Mouse (Mus musculus): ENCODE data around the gene Aup1.
A peak's percentile ranks its signal among the peaks of the same experiment; 100 is the strongest.

Aup1 gene

GRCm38 (mm10) chr6:83069488-83070246, 15.3 kb downstream of the Aup1 start:
- no peak for DNase-seq (ENCODE audit: low read depth, low spot score)

- no peak for DNase-seq (ENCODE audit: low read depth, low spot score)
Observed at GRCm38 (mm10) chr6:83070247-83070310, 15.8 kb downstream of the Aup1 start, which contains the start of gene Tlx2. Gene Tlx2 (minus strand): TSS chr6:83070293.

DNA sequence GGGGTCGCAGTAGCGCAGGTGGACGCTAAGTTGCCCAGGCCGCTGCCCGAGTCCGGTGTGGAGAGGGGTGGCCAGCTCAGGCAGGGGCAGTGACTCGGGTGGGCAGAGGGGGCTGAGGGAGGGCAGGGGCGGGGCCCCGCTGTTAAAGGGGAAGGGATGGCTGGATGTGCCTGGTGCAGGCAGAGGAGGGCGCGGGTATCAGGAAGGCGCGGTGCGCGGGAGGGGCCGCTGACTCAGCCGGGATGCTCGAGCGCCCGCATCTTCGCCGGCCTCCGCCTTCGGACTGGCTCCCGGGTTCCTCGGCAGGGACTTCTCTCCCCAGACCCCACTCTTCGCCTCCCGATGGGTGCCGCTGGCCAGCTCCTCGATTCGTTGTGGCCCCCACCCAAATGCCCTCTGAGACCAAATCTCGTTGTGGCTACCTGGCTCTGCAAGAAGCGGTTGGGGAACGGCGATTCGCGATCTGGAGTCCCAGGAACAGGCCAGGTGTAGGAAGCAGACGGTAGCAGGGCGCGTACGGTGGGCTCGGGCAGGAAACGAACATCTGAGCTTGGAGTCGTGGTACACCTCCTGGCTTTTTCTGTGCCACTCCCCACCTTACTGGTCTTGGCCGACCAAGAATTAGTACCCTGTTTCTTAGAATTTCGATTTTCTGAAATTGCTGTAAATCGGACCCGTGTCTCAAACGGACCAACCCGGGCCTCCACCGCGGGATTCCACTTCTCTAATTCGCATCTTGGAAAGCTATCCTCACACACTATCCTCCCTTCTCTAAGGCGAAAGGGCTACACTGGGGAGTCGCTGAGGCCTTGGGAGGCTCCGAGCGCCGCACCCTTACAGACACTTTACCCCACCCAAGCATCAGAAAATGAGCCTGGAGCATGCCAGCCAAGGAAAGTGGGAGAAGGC, 16.2 kb downstream of the Aup1 start:
- DNase-seq (ENCODE audit: low read depth, low spot score) = peak; percentile 56

DNA sequence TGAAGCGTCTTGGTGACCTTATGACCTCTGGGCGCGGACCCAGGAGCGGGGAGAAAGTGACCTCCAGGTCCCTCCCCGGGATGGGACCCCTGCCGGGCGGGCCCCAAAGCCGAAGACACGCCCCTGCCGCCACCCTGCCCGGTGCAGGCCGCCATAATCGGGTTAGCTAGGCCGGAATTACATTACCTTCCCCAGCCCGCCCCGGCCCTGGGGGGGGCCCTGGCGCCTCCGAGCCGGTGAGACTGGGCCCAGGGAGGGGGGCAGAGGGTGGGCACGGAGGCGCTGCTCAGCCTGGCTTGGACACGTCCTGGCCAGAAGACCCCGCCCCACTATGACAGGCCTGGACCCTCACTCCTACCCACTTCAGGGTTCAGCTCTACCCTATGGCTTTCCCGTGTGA, 16.9 kb downstream of the Aup1 start:
- peak; percentile 64 for DNase-seq (ENCODE audit: low read depth, low spot score)

- DNase-seq (ENCODE audit: low read depth, low spot score) = no peak
Observed at GRCm38 (mm10) chr6:83074979-83075378, 20.7 kb downstream of the Aup1 start.

DNA sequence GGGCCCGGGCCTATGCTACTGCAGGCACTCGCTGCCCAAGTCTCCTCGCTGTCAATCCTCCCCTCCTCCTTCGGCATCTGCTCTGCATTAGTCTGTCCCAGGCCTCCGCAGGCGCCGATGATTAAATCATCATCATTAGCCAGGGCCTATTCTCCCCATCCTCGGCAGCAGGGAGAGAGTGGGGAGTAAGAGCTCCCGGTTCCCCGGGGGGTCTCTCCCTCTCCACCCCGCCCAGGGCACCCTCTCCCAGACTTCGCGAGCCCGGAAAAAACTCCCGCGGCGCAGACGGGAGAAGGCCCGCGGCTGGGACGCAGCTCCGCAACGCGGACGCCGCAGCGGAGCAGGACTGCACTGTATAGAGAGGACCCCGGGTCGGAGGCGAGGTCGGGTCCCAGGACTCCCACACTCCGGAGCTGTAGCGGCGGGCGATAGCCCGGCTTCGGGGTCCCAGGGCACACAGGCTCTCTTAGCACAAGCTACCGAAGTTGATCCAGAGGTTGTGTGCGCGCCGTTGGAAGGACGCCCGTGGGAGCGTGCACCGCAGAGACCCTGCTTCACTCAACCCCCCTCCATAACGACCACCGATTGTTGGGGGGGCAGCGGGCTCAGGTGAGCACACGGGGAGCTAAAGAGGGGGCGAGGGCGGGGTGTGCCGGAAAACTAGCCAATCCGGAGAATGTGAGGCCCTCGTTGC, 23.5 kb downstream of the Aup1 start, which contains the start of gene Pcgf1:
TSS of gene Pcgf1 (plus strand) at position 240 of the 694 bp plus-strand sequence.
- DNase-seq (ENCODE audit: low read depth, low spot score) = no peak

- DNase-seq (ENCODE audit: low read depth, low spot score) = peak; percentile 98
Observed at GRCm38 (mm10) chr6:83078324-83078858, 24.1 kb downstream of the Aup1 start.

- no peak for DNase-seq (ENCODE audit: low read depth, low spot score)
Observed at GRCm38 (mm10) chr6:83080210-83080609, 25.9 kb downstream of the Aup1 start.

DNA sequence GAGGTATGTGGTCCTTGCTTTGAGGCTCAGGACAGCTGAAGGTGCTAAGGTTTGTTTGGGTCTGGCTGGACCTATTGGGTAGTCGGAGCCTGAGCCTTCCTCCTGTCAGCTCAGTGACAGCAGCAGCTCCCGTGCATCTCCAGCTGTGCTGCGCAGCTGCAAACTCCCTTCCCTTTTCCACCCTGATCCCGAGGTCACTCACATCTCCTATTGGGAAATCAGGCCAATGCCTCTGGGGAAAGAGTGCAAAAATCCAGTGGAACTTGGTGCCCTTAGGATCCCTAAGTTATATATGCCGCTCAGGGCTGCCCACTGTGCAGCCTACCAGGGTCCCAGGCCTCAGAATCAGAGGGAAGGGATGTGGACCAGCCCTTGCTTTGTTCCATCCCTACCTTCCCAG, 29.2 kb downstream of the Aup1 start:
- no peak for DNase-seq (ENCODE audit: low read depth, low spot score)

DNA sequence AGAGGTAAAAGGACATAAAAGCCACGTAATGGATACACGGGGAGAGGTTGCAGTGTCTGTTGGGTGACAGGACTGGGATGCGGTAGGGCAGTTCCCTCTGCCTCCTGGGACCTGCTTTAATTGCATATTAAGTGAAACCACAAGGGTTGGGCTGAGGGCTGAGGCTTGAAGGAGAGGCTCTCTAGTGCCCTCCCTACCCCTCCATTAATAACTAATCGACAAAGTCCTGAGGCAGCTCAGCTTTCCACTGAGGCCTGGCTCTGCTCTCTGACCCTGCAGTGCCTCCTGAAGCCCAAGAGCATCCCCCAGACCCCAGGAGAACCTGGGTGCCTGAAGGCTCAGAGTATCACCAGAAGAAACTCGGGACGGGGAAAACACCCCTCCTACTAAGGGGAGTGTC, 30.2 kb downstream of the Aup1 start:
- no peak for DNase-seq (ENCODE audit: low read depth, low spot score)

- no peak for DNase-seq (ENCODE audit: low read depth, low spot score)
Observed at GRCm38 (mm10) chr6:83086121-83087035, 32.1 kb downstream of the Aup1 start, which contains the start of gene Lbx2. Gene Lbx2 (plus strand): TSS chr6:83086367.

DNA sequence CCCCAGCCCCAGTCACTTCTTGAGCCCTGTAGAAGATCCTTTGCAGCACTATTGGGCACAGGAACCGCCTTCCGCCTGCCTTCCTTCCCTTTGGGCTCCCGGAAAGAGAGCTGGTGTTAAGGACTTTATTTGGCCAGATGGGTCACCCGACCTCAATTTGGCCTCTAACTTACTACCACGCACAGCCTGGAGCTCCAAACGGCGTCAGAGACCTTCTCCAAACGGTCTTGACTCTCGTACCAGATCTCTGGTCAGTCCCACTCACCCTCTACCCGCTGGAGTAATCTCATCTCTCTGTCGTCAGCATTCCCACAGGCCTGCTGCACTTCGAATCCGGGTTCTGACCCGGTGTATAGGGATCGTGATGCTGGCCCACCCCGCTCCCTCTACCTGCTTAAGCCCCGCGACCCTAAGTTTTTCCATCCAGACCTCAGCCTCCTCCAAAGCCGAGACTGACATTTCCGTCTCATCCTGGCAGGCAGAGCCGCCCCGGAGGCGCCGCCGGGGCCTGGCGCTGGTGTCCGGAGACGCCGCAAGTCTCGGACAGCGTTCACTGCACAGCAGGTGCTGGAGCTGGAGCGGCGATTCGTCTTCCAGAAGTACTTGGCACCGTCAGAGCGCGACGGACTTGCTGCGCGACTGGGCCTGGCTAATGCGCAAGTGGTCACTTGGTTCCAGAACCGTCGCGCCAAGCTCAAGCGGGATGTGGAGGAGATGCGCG, 33.0 kb downstream of the Aup1 start:
- no peak for DNase-seq (ENCODE audit: low read depth, low spot score)

DNA sequence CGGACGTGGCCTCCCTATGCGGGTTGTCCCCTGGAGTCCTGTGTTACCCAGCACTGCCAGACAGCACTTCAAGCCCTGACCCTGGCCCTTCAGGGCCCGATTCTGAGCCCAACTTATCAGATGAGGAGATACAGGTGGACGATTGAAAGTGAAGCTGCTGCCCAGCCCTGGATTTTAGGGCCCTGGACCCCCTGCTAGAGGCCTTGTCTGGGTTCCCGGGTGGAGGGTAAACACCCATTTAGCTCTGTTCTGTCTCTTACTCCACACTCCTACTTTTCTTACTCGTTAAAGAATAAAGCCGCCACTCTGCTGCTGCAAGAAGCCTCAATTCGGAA, 33.6 kb downstream of the Aup1 start:
- DNase-seq (ENCODE audit: low read depth, low spot score) = no peak

- DNase-seq (ENCODE audit: low read depth, low spot score) = no peak
Observed at GRCm38 (mm10) chr6:83092416-83093127, 38.3 kb downstream of the Aup1 start.

- no peak for DNase-seq (ENCODE audit: low read depth, low spot score)
Observed at GRCm38 (mm10) chr6:83095968-83096367, 41.6 kb downstream of the Aup1 start.

DNA sequence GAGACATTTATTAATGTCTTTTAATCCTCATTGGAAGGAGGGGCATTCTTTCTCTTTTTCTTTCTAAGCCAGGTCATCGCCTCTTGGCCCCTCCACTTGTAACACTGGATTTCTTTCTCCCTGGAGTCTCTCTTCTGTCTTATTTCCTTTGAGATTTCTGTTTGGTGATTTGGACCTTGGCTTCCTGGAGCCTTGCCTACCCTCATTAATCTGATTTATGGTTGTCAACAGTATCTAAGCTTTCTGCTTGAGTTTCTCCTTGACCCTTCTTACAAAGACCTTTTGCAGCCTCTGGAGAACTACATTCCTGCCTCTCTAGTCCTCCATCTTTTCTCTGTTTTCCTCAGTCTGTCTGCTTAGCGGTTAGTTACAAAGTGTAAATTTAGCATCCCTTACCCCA, 44.1 kb downstream of the Aup1 start:
- DNase-seq (ENCODE audit: low read depth, low spot score) = no peak

GRCm38 (mm10) chr6:83101316-83101687, 47.0 kb downstream of the Aup1 start, which contains the start of the genes Ccdc142 and Gm42688:
Gene Ccdc142 (plus strand): TSS chr6:83101601.
Gene Gm42688 (plus strand): TSS chr6:83101617.
- peak; percentile 82 for DNase-seq (ENCODE audit: low read depth, low spot score)

- DNase-seq (ENCODE audit: low read depth, low spot score) = peak; percentile 25
Observed at GRCm38 (mm10) chr6:83101688-83102556, 47.6 kb downstream of the Aup1 start.

DNA sequence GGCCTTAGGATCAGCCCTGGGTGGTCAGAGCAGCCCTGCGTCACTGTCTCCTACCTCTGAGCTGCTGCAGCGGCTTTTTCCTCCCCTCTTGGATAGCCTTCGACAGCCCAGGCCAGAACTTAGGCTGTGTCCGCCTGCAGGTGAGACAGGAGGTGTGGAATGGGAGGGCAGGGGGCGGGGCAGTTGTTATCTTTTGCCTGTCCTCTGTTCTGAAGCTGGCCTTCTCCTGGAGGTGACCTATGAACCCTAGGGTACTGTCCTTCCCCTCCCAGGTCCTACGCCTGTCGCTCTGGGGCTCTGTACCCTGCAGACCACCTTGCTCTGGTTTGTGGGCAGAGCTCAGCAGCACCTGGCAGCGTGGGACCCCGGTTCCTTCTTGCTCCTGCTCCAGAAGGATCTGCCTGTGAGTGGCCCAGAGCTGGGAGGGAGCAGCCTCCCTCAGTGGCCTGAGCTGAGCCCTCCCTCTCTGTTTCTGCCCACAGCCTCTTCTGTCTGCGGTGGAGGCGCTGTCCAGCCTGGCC, 48.9 kb downstream of the Aup1 start:
- no peak for DNase-seq (ENCODE audit: low read depth, low spot score)

Measured in retina, adult 2 months (tissue).